Mouse (Mus musculus): ENCODE measurements around the gene Olfr352. TPM values are rescaled to one million over a fixed set of nuclear protein-coding genes. Genes with fewer than 3 reads are reported as not detected.

The Olfr352 gene
- polyA plus RNA-seq (2015; fragmentation: Nextera tagmentation; extraction: Ambion mirVana): not detected in 2 replicates

- no peak for ATAC-seq (ENCODE audit: low read depth)
- WGBS: 84% methylated on average over 1 of the region's 1 CpGs
- no peak within 1 kb of the TSS for H3K27ac ChIP-seq (replicated peaks)
- no peaks in the 10 kb centered on the region for H3K4me1 ChIP-seq (replicated peaks)
- no peaks in the 10 kb centered on the region for H3K27me3 ChIP-seq
- H3K9ac ChIP-seq: no peak within 1 kb of the TSS
- no peak within 1 kb of the TSS for H3K4me2 ChIP-seq
- H3K36me3 ChIP-seq: no peaks in the 10 kb centered on the region
- H3K9me3 ChIP-seq: peaks cover 14% of the 10 kb centered on the region
- H3K4me3 ChIP-seq: no peak within 1 kb of the TSS
Measured at GRCm38 (mm10) chr2:36868160-36868559, at the start of gene Olfr352. TSS of gene Olfr352 (plus strand) at chr2:36868460.

GRCm38 (mm10) chr2:36846010-36846409, 22.2 kb upstream of the Olfr352 start, which contains the start of gene Olfr350:
TSS of gene Olfr350 (plus strand) at chr2:36846310.
- H3K27me3 ChIP-seq: no peaks in the 10 kb centered on the region
- no peak for ATAC-seq (ENCODE audit: low read depth)
- no peaks in the 10 kb centered on the region for H3K4me1 ChIP-seq (replicated peaks)
- no peak within 1 kb of the TSS for H3K4me3 ChIP-seq
- no peak within 1 kb of the TSS for H3K27ac ChIP-seq (replicated peaks)
- no peak within 1 kb of the TSS for H3K9ac ChIP-seq
- H3K36me3 ChIP-seq: no peaks in the 10 kb centered on the region
- 87% methylated on average over 1 of the region's 1 CpGs for WGBS
- H3K9me3 ChIP-seq: peaks cover 39% of the 10 kb centered on the region
- H3K4me2 ChIP-seq: no peak within 1 kb of the TSS

- Histone ChIP-seq H3K4me3 (no peak within 1 kb of the TSS), H3K36me3 (no peaks in the 10 kb centered on the region), H3K9ac (no peak within 1 kb of the TSS), H3K9me3 (peaks cover 24% of the 10 kb centered on the region), H3K4me2 (no peak within 1 kb of the TSS), H3K27me3 (no peaks in the 10 kb centered on the region), H3K4me1 (replicated peaks) (no peaks in the 10 kb centered on the region), H3K27ac (replicated peaks) (no peak within 1 kb of the TSS)
- WGBS: 85% methylated on average over 1 of the region's 1 CpGs
- ATAC-seq (ENCODE audit: low read depth): no peak
Measured at GRCm38 (mm10) chr2:36862560-36862959, 5.7 kb upstream of the Olfr352 start, which contains the start of gene Olfr351. TSS of gene Olfr351 (minus strand) at chr2:36862660.

DNA sequence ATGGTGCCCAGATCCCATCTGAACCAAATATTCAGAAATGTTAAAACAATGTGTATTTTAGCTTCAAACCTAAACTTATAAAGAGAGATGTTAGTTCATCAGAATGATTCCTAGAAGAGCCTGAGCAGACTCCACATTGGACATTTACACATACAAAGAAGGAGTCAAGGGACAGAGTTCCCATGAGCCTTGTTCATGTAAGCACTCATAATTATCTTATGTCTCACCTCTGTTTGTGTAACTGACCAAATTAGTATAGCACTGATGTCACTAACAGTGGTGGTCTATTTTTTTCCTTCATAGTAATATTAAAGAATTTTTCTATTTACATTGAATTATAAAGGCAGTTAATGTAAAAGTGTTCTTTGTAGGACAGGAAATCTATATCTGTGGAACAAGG, 24.6 kb downstream of the Olfr352 start, which contains the start of gene Olfr353:
TSS of gene Olfr353 (minus strand) at position 101 of the 400 bp plus-strand sequence.
- Histone ChIP-seq H3K4me3 (no peak within 1 kb of the TSS), H3K4me1 (replicated peaks) (no peaks in the 10 kb centered on the region), H3K4me2 (no peak within 1 kb of the TSS), H3K9ac (no peak within 1 kb of the TSS), H3K9me3 (peaks cover 27% of the 10 kb centered on the region), H3K27me3 (no peaks in the 10 kb centered on the region), H3K36me3 (no peaks in the 10 kb centered on the region), H3K27ac (replicated peaks) (no peak within 1 kb of the TSS)
- no peak for ATAC-seq (ENCODE audit: low read depth)

- no peak overlapping the region for H3K9ac ChIP-seq
- no peak for ATAC-seq (ENCODE audit: low read depth)
- no peak overlapping the region for H3K4me3 ChIP-seq
- no peaks in the 10 kb centered on the region for H3K36me3 ChIP-seq
- peaks cover 36% of the 10 kb centered on the region for H3K9me3 ChIP-seq
- no peaks in the 10 kb centered on the region for H3K27me3 ChIP-seq
- H3K4me1 ChIP-seq (replicated peaks): no peaks in the 10 kb centered on the region
- no peak overlapping the region for H3K27ac ChIP-seq (replicated peaks)
- no peak overlapping the region for H3K4me2 ChIP-seq
Measured at GRCm38 (mm10) chr2:36897114-36897513, 28.9 kb downstream of the Olfr352 start.

DNA sequence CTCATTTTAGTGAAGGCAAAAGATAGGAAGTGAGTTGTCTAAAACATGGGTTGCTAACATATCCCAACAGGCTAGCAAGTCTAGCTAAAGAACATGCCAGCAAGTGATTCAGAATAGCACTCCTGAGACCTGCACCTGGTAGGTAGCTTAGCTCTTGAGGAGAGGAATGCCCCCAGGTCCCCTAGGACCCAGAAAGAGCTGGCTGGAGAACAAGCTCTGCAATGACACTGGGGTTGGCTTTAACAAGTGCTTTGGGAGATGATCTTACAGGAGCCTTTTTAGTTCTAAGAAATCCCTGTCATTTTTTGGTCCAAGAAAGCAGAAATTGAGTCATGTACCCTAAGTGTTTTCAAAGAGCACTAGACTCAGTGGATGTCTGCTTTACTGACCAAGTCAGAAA, 37.1 kb downstream of the Olfr352 start, which contains the start of gene Olfr354:
TSS of gene Olfr354 (plus strand) at position 301 of the 400 bp plus-strand sequence.
- H3K4me2 ChIP-seq: no peak within 1 kb of the TSS
- no peaks in the 10 kb centered on the region for H3K27me3 ChIP-seq
- ATAC-seq (ENCODE audit: low read depth): no peak
- H3K4me1 ChIP-seq (replicated peaks): no peaks in the 10 kb centered on the region
- H3K36me3 ChIP-seq: no peaks in the 10 kb centered on the region
- H3K27ac ChIP-seq (replicated peaks): no peak within 1 kb of the TSS
- no peak within 1 kb of the TSS for H3K9ac ChIP-seq
- 0 out of 2 replicates have a peak, but pooled peaks cover 19% of the 10 kb centered on the region for H3K9me3 ChIP-seq
- H3K4me3 ChIP-seq: no peak within 1 kb of the TSS

Other genes starting within 250 kb of the Olfr352 start
- not detected in 2 replicates for gene Olfr345, start 228.4 kb upstream of the Olfr352 start, polyA plus RNA-seq (2015; fragmentation: Nextera tagmentation; extraction: Ambion mirVana)
- gene Olfr346, start 182.7 kb upstream of the Olfr352 start, polyA plus RNA-seq (2015; fragmentation: Nextera tagmentation; extraction: Ambion mirVana): not detected in 2 replicates
- not detected in 2 replicates for gene Olfr347, start 136.6 kb upstream of the Olfr352 start, polyA plus RNA-seq (2015; fragmentation: Nextera tagmentation; extraction: Ambion mirVana)
- not detected in 2 replicates for gene Olfr348, start 84.2 kb upstream of the Olfr352 start, polyA plus RNA-seq (2015; fragmentation: Nextera tagmentation; extraction: Ambion mirVana)
- gene Olfr50, start 77.9 kb upstream of the Olfr352 start, polyA plus RNA-seq (2015; fragmentation: Nextera tagmentation; extraction: Ambion mirVana): not detected in 2 replicates
- gene Olfr3, start 51.4 kb upstream of the Olfr352 start, polyA plus RNA-seq (2015; fragmentation: Nextera tagmentation; extraction: Ambion mirVana): not detected in 2 replicates
- not detected in 2 replicates for gene Olfr350, start 22.1 kb upstream of the Olfr352 start, polyA plus RNA-seq (2015; fragmentation: Nextera tagmentation; extraction: Ambion mirVana)
- gene Olfr351, start 5.8 kb upstream of the Olfr352 start, polyA plus RNA-seq (2015; fragmentation: Nextera tagmentation; extraction: Ambion mirVana): not detected in 2 replicates
- gene Olfr353, start 24.5 kb downstream of the Olfr352 start, polyA plus RNA-seq (2015; fragmentation: Nextera tagmentation; extraction: Ambion mirVana): not detected in 2 replicates
- gene Olfr354, start 37.2 kb downstream of the Olfr352 start, polyA plus RNA-seq (2015; fragmentation: Nextera tagmentation; extraction: Ambion mirVana): not detected in 2 replicates
- gene Olfr355, start 60.4 kb downstream of the Olfr352 start, polyA plus RNA-seq (2015; fragmentation: Nextera tagmentation; extraction: Ambion mirVana): not detected in 2 replicates
- gene Olfr356, start 68.7 kb downstream of the Olfr352 start, polyA plus RNA-seq (2015; fragmentation: Nextera tagmentation; extraction: Ambion mirVana): not detected in 2 replicates
- not detected in 2 replicates for gene Olfr357, start 125.4 kb downstream of the Olfr352 start, polyA plus RNA-seq (2015; fragmentation: Nextera tagmentation; extraction: Ambion mirVana)
- not detected in 2 replicates for gene Olfr358, start 140.9 kb downstream of the Olfr352 start, polyA plus RNA-seq (2015; fragmentation: Nextera tagmentation; extraction: Ambion mirVana)
- not detected in 2 replicates for gene Olfr360, start 197.3 kb downstream of the Olfr352 start, polyA plus RNA-seq (2015; fragmentation: Nextera tagmentation; extraction: Ambion mirVana)
- not detected in 2 replicates for gene Olfr361, start 220.8 kb downstream of the Olfr352 start, polyA plus RNA-seq (2015; fragmentation: Nextera tagmentation; extraction: Ambion mirVana)
- not detected in 2 replicates for gene Olfr362, start 249.4 kb downstream of the Olfr352 start, polyA plus RNA-seq (2015; fragmentation: Nextera tagmentation; extraction: Ambion mirVana)

Measured in neural tube, embryonic 13.5 days (tissue).